Mouse (Mus musculus): Measurements from ENCODE around the gene Epx. TPM values are rescaled to one million over a fixed set of nuclear protein-coding genes. Genes with fewer than 3 reads are reported as not detected.

Gene Epx
- polyA plus RNA-seq, 1 experiment from 2014 or later: 0.10 TPM

DNA sequence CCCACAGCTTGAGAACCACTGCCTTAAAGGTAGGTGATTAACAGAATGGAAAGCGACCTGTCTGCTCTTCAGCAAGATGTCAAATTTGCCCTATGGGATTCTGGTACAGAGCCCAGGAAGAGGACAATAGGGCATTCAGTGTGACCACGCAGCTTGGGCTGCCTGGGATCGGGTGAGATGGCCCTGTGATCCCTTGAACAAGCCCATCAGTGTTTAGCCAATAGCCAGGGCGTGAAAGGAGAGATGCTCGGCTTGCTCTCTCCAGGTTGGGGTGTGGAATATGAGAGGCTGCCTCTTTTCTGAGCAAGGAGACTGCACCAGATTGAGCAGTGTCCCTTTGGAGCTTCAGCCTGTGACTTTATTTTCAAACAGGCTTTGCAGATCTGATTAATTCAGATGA lies 53.8 kb downstream of the Epx start:
- ATAC-seq (ENCODE audit: low read depth): no peak
- H3K27me3 ChIP-seq: peaks cover 8% of the 10 kb centered on the region; the same call in 1 of the 2 replicates
- H3K4me3 ChIP-seq: no peak overlapping the region
- no peak overlapping the region for H3K4me2 ChIP-seq
- H3K9me3 ChIP-seq: no peaks in the 10 kb centered on the region
- peaks cover 10% of the 10 kb centered on the region for H3K4me1 ChIP-seq (replicated peaks)
- no peaks in the 10 kb centered on the region for H3K36me3 ChIP-seq
- H3K27ac ChIP-seq (replicated peaks): no peak overlapping the region
- WGBS: 60% methylated on average over 5 of the region's 5 CpGs
- no peak overlapping the region for H3K9ac ChIP-seq

DNA sequence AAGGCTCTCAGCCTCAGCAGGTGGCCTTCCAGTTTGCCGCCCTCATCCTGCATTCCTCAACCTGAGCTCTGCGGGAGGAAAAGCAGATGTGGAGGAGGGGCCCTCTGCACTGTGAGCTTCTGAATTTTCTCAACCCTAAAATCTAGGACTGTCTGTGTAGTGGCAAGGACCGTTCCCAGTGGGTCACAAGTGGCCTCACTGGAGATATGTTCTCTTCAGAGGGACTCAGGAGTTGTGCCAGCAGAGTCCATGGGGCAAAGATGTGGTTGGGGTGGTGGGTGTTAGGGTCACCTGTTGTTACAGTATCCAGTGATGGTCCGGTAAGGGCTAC lies 57.9 kb downstream of the Epx start:
- Histone ChIP-seq H3K4me1 (replicated peaks) (peaks cover 19% of the 10 kb centered on the region), H3K9me3 (no peaks in the 10 kb centered on the region), H3K9ac (peak overlapping the region; percentile 71), H3K36me3 (no peaks in the 10 kb centered on the region), H3K27me3 (peaks cover 5% of the 10 kb centered on the region; the same call in 1 of the 2 replicates), H3K4me2 (peak overlapping the region; percentile 65), H3K27ac (replicated peaks) (peak overlapping the region; percentile 54; the same call in 1 of the 2 replicates), H3K4me3 (peak overlapping the region; percentile 40)
- ATAC-seq (ENCODE audit: low read depth): peak; percentile 55; the same call in 1 of the 2 replicates
- 28% methylated on average over 4 of the region's 4 CpGs for WGBS

GRCm38 (mm10) chr11:87816707-87817442 lies 58.5 kb downstream of the Epx start:
- H3K9ac ChIP-seq: peak overlapping the region; percentile 71
- peak; percentile 93 for ATAC-seq (ENCODE audit: low read depth)
- peak overlapping the region; percentile 54 for H3K27ac ChIP-seq (replicated peaks)
- peaks cover 5% of the 10 kb centered on the region; the same call in 1 of the 2 replicates for H3K27me3 ChIP-seq
- no peaks in the 10 kb centered on the region for H3K9me3 ChIP-seq
- peak overlapping the region; percentile 65 for H3K4me2 ChIP-seq
- H3K36me3 ChIP-seq: no peaks in the 10 kb centered on the region
- 3% methylated on average over 30 of the region's 31 CpGs for WGBS
- H3K4me3 ChIP-seq: peak overlapping the region; percentile 40
- peaks cover 19% of the 10 kb centered on the region for H3K4me1 ChIP-seq (replicated peaks)

GRCm38 (mm10) chr11:87814831-87815230 lies 60.5 kb downstream of the Epx start:
- ATAC-seq (ENCODE audit: low read depth): no peak
- Histone ChIP-seq H3K4me1 (replicated peaks) (peaks cover 24% of the 10 kb centered on the region), H3K36me3 (no peaks in the 10 kb centered on the region), H3K27me3 (peaks cover 5% of the 10 kb centered on the region; the same call in 1 of the 2 replicates), H3K27ac (replicated peaks) (no peak overlapping the region), H3K9me3 (no peaks in the 10 kb centered on the region), H3K4me3 (no peak overlapping the region), H3K4me2 (no peak overlapping the region), H3K9ac (no peak overlapping the region)
- 65% methylated on average over 8 of the region's 8 CpGs for WGBS

Other genes starting within 250 kb of the Epx start
- 0.59 and 0.68 TPM in 2 replicates for gene Rnf43, start 212.8 kb downstream of the Epx start, polyA plus RNA-seq (2015; fragmentation: Nextera tagmentation; extraction: Ambion mirVana)
- gene Supt4a, start 138.0 kb downstream of the Epx start, polyA plus RNA-seq (2015; fragmentation: Nextera tagmentation; extraction: Ambion mirVana): 165 and 166 TPM in 2 replicates
- gene Tspoap1, start 115.0 kb downstream of the Epx start, polyA plus RNA-seq (2015; fragmentation: Nextera tagmentation; extraction: Ambion mirVana): 24.9 and 27.0 TPM in 2 replicates
- gene Mpo, start 82.0 kb downstream of the Epx start, polyA plus RNA-seq (2015; fragmentation: Nextera tagmentation; extraction: Ambion mirVana): 1.2 and 1.5 TPM in 2 replicates
- gene Lpo, start 47.2 kb downstream of the Epx start, polyA plus RNA-seq (2015; fragmentation: Nextera tagmentation; extraction: Ambion mirVana): 0.18 and 0.39 TPM in 2 replicates
- 12.7 and 15.0 TPM in 2 replicates for gene Mks1, start 22.3 kb downstream of the Epx start, polyA plus RNA-seq (2015; fragmentation: Nextera tagmentation; extraction: Ambion mirVana)
- gene Olfr462, start 16.7 kb upstream of the Epx start, polyA plus RNA-seq (2015; fragmentation: Nextera tagmentation; extraction: Ambion mirVana): not detected in 2 replicates
- gene Olfr463, start 21.9 kb upstream of the Epx start, polyA plus RNA-seq (2015; fragmentation: Nextera tagmentation; extraction: Ambion mirVana): not detected in 2 replicates
- gene Olfr464, start 45.4 kb upstream of the Epx start, polyA plus RNA-seq (2015; fragmentation: Nextera tagmentation; extraction: Ambion mirVana): 0.08 TPM in 1 of 2 replicates, not detected in the other
- 49.1 and 51.2 TPM in 2 replicates for gene Dynll2, start 112.0 kb upstream of the Epx start, polyA plus RNA-seq (2015; fragmentation: Nextera tagmentation; extraction: Ambion mirVana)
- gene Srsf1, start 171.8 kb upstream of the Epx start, polyA plus RNA-seq (2015; fragmentation: Nextera tagmentation; extraction: Ambion mirVana): 281 and 354 TPM in 2 replicates
- gene Vezf1, start 192.7 kb upstream of the Epx start, polyA plus RNA-seq (2015; fragmentation: Nextera tagmentation; extraction: Ambion mirVana): 53.9 and 62.8 TPM in 2 replicates
- gene Cuedc1, start 222.5 kb upstream of the Epx start, polyA plus RNA-seq (2015; fragmentation: Nextera tagmentation; extraction: Ambion mirVana): 51.3 and 59.1 TPM in 2 replicates

Data from neural tube, embryonic 13.5 days (tissue).